Mouse (Mus musculus): ENCODE measurements around the gene Prkd2.

- no peak for TF ChIP-seq EP300 (IDR thresholded peaks at IDR 0.05; ENCODE audit: low read depth)
- TF ChIP-seq CTCF (IDR thresholded peaks at IDR 0.05; ENCODE audit: low read depth) = no peak
Measured at GRCm38 (mm10) chr7:16826571-16826970, 16.1 kb upstream of the Prkd2 start.
